Mouse (Mus musculus) CH12.LX (cell line): ENCODE measurements around the gene Zfp106.

Experiments
- CTCF ChIP-seq, 2 experiments: IDR thresholded peaks in 1 of 2; conservative IDR thresholded peaks in 1 of 2; 2 replicates each; pipeline ENCODE4 v1.5.1; 2011 to 2012; ENCODE audit warnings: low read depth in 2 of 2, low read length in 2 of 2, improper control_type of control experiment in 1 of 2, inconsistent platforms in 1 of 2, mild to moderate bottlenecking in 1 of 2, moderate library complexity in 1 of 2
- KAT2A ChIP-seq: IDR thresholded peaks from 2 replicates; pipeline ENCODE4 v1.6.1; 2012; ENCODE audit warnings: low read length, improper control_type of control experiment, inconsistent platforms; ENCODE audit not compliant: insufficient replicate concordance
- SMC3 ChIP-seq: IDR thresholded peaks from 2 replicates; pipeline ENCODE4 v1.6.1; 2011; ENCODE audit warnings: low read depth, low read length, improper control_type of control experiment

- no peak for TF ChIP-seq CTCF (conservative IDR thresholded peaks at IDR 0.05 in 1 of 2, IDR thresholded peaks at IDR 0.05 in 1 of 2; ENCODE audit: low read depth in 2 of 2, low read length in 2 of 2)
- no peak for TF ChIP-seq SMC3
- no peak for TF ChIP-seq KAT2A
These were observed 28.6 kb upstream of the Zfp106 start for GRCm38 (mm10) chr2:120592227-120592626.
